Mouse (Mus musculus): Measurements from ENCODE around the gene Rhbg. TPM values are rescaled to one million over a fixed set of nuclear protein-coding genes. Genes with fewer than 3 reads are reported as not detected.
A peak's percentile ranks its signal among the peaks of the same experiment; 100 is the strongest.

Rhbg gene
- polyA plus RNA-seq, 1 experiment from 2014 or later, result 0.19 TPM

GRCm38 (mm10) chr3:88227976-88228375 is 26.5 kb downstream of the Rhbg start:
- H3K4me1 ChIP-seq (replicated peaks), result no peaks in the 10 kb centered on the region
- no peak for ATAC-seq (ENCODE audit: insufficient number of reproducible peaks, low FRiP score)
- H3K9me3 ChIP-seq (replicated peaks), result no peaks in the 10 kb centered on the region
- no peaks in the 10 kb centered on the region for H3K36me3 ChIP-seq
- 68% methylated on average over 6 of the region's 6 CpGs for WGBS
- peaks cover 83% of the 10 kb centered on the region for H3K27me3 ChIP-seq (replicated peaks)
- no peak overlapping the region for H3K4me2 ChIP-seq
- no peak overlapping the region for H3K4me3 ChIP-seq
- H3K9ac ChIP-seq, result no peak overlapping the region
- no peak overlapping the region for H3K27ac ChIP-seq (ENCODE audit: poor library complexity, severe bottlenecking)

GRCm38 (mm10) chr3:88227260-88227659 is 27.2 kb downstream of the Rhbg start:
- no peaks in the 10 kb centered on the region for H3K36me3 ChIP-seq
- H3K4me2 ChIP-seq, result no peak overlapping the region
- no peak overlapping the region for H3K4me3 ChIP-seq
- WGBS, result 42% methylated on average over 4 of the region's 4 CpGs
- no peak overlapping the region for H3K27ac ChIP-seq (ENCODE audit: poor library complexity, severe bottlenecking)
- H3K27me3 ChIP-seq (replicated peaks), result peaks cover 83% of the 10 kb centered on the region
- H3K9ac ChIP-seq, result no peak overlapping the region
- no peaks in the 10 kb centered on the region for H3K9me3 ChIP-seq (replicated peaks)
- ATAC-seq (ENCODE audit: insufficient number of reproducible peaks, low FRiP score), result no peak
- H3K4me1 ChIP-seq (replicated peaks), result no peaks in the 10 kb centered on the region

GRCm38 (mm10) chr3:88226101-88226845 is 28.2 kb downstream of the Rhbg start:
- Histone ChIP-seq H3K4me1 (replicated peaks) (no peaks in the 10 kb centered on the region), H3K27me3 (replicated peaks) (peaks cover 85% of the 10 kb centered on the region), H3K9me3 (replicated peaks) (no peaks in the 10 kb centered on the region), H3K36me3 (no peaks in the 10 kb centered on the region), H3K4me3 (no peak overlapping the region), H3K27ac (ENCODE audit: poor library complexity, severe bottlenecking) (no peak overlapping the region), H3K4me2 (no peak overlapping the region), H3K9ac (no peak overlapping the region)
- ATAC-seq (ENCODE audit: insufficient number of reproducible peaks, low FRiP score), result no peak
- 77% methylated on average over 10 of the region's 10 CpGs for WGBS

GRCm38 (mm10) chr3:88224929-88225328 is 29.6 kb downstream of the Rhbg start:
- H3K9me3 ChIP-seq (replicated peaks), result no peaks in the 10 kb centered on the region
- no peak overlapping the region for H3K4me3 ChIP-seq
- H3K27me3 ChIP-seq (replicated peaks), result peaks cover 82% of the 10 kb centered on the region
- no peak overlapping the region for H3K4me2 ChIP-seq
- no peak overlapping the region for H3K9ac ChIP-seq
- ATAC-seq (ENCODE audit: insufficient number of reproducible peaks, low FRiP score), result no peak
- H3K4me1 ChIP-seq (replicated peaks), result no peaks in the 10 kb centered on the region
- WGBS, result 50% methylated on average over 2 of the region's 2 CpGs
- no peaks in the 10 kb centered on the region for H3K36me3 ChIP-seq
- H3K27ac ChIP-seq (ENCODE audit: poor library complexity, severe bottlenecking), result no peak overlapping the region

- Histone ChIP-seq H3K9me3 (replicated peaks) (no peaks in the 10 kb centered on the region), H3K27me3 (replicated peaks) (peaks cover 83% of the 10 kb centered on the region), H3K9ac (no peak overlapping the region), H3K27ac (ENCODE audit: poor library complexity, severe bottlenecking) (no peak overlapping the region), H3K4me1 (replicated peaks) (no peaks in the 10 kb centered on the region), H3K36me3 (no peaks in the 10 kb centered on the region), H3K4me3 (no peak overlapping the region), H3K4me2 (no peak overlapping the region)
- ATAC-seq (ENCODE audit: insufficient number of reproducible peaks, low FRiP score), result no peak
- 75% methylated on average over 6 of the region's 6 CpGs for WGBS
Observed at GRCm38 (mm10) chr3:88222446-88222845, 32.1 kb downstream of the Rhbg start.

GRCm38 (mm10) chr3:88221519-88222390 is 32.8 kb downstream of the Rhbg start:
- Histone ChIP-seq H3K27me3 (replicated peaks) (peaks cover 90% of the 10 kb centered on the region), H3K4me1 (replicated peaks) (no peaks in the 10 kb centered on the region), H3K36me3 (no peaks in the 10 kb centered on the region), H3K9ac (no peak overlapping the region), H3K9me3 (replicated peaks) (no peaks in the 10 kb centered on the region), H3K27ac (ENCODE audit: poor library complexity, severe bottlenecking) (no peak overlapping the region), H3K4me3 (no peak overlapping the region), H3K4me2 (no peak overlapping the region)
- no peak for ATAC-seq (ENCODE audit: insufficient number of reproducible peaks, low FRiP score)
- WGBS, result 48% methylated on average over 12 of the region's 12 CpGs

- H3K27ac ChIP-seq (ENCODE audit: poor library complexity, severe bottlenecking), result no peak overlapping the region
- no peak overlapping the region for H3K4me2 ChIP-seq
- H3K9ac ChIP-seq, result no peak overlapping the region
- WGBS, result under 1% methylated on average over 6 of the region's 6 CpGs
- peaks cover 5% of the 10 kb centered on the region for H3K4me1 ChIP-seq (replicated peaks)
- no peak for ATAC-seq (ENCODE audit: insufficient number of reproducible peaks, low FRiP score)
- peaks cover 94% of the 10 kb centered on the region for H3K27me3 ChIP-seq (replicated peaks)
- no peaks in the 10 kb centered on the region for H3K9me3 ChIP-seq (replicated peaks)
- no peaks in the 10 kb centered on the region for H3K36me3 ChIP-seq
- H3K4me3 ChIP-seq, result no peak overlapping the region
Observed at GRCm38 (mm10) chr3:88220842-88221241, 33.7 kb downstream of the Rhbg start.

GRCm38 (mm10) chr3:88219940-88220339 is 34.6 kb downstream of the Rhbg start:
- 20% methylated on average over 9 of the region's 9 CpGs for WGBS
- peaks cover 94% of the 10 kb centered on the region for H3K27me3 ChIP-seq (replicated peaks)
- H3K9ac ChIP-seq, result no peak overlapping the region
- H3K4me3 ChIP-seq, result no peak overlapping the region
- no peaks in the 10 kb centered on the region for H3K36me3 ChIP-seq
- H3K4me2 ChIP-seq, result no peak overlapping the region
- no peak for ATAC-seq (ENCODE audit: insufficient number of reproducible peaks, low FRiP score)
- H3K9me3 ChIP-seq (replicated peaks), result no peaks in the 10 kb centered on the region
- peaks cover 14% of the 10 kb centered on the region for H3K4me1 ChIP-seq (replicated peaks)
- no peak overlapping the region for H3K27ac ChIP-seq (ENCODE audit: poor library complexity, severe bottlenecking)

- H3K4me2 ChIP-seq, result no peak overlapping the region
- no peaks in the 10 kb centered on the region for H3K36me3 ChIP-seq
- WGBS, result 61% methylated on average over 1 of the region's 2 CpGs
- no peak overlapping the region for H3K27ac ChIP-seq (ENCODE audit: poor library complexity, severe bottlenecking)
- no peak for ATAC-seq (ENCODE audit: insufficient number of reproducible peaks, low FRiP score)
- no peak overlapping the region for H3K4me3 ChIP-seq
- peaks cover 22% of the 10 kb centered on the region for H3K4me1 ChIP-seq (replicated peaks)
- no peaks in the 10 kb centered on the region for H3K9me3 ChIP-seq (replicated peaks)
- peaks cover 94% of the 10 kb centered on the region for H3K27me3 ChIP-seq (replicated peaks)
- no peak overlapping the region for H3K9ac ChIP-seq
Observed at GRCm38 (mm10) chr3:88217679-88218078, 36.8 kb downstream of the Rhbg start.

- Histone ChIP-seq H3K27ac (ENCODE audit: poor library complexity, severe bottlenecking) (no peak overlapping the region), H3K4me2 (no peak overlapping the region), H3K36me3 (no peaks in the 10 kb centered on the region), H3K4me3 (no peak overlapping the region), H3K9me3 (replicated peaks) (no peaks in the 10 kb centered on the region), H3K9ac (no peak overlapping the region), H3K4me1 (replicated peaks) (peaks cover 22% of the 10 kb centered on the region), H3K27me3 (replicated peaks) (peaks cover 94% of the 10 kb centered on the region)
- WGBS, result 12% methylated on average over 7 of the region's 7 CpGs
- ATAC-seq (ENCODE audit: insufficient number of reproducible peaks, low FRiP score), result no peak
Observed at GRCm38 (mm10) chr3:88216534-88217326, 37.8 kb downstream of the Rhbg start.

- WGBS, result 2% methylated on average over 6 of the region's 6 CpGs
- Histone ChIP-seq H3K27ac (ENCODE audit: poor library complexity, severe bottlenecking) (no peak overlapping the region), H3K36me3 (no peaks in the 10 kb centered on the region), H3K4me2 (peak overlapping the region; percentile 66), H3K9me3 (replicated peaks) (no peaks in the 10 kb centered on the region), H3K4me1 (replicated peaks) (peaks cover 22% of the 10 kb centered on the region), H3K4me3 (peak overlapping the region; percentile 38), H3K9ac (no peak overlapping the region), H3K27me3 (replicated peaks) (peaks cover 94% of the 10 kb centered on the region)
- ATAC-seq (ENCODE audit: insufficient number of reproducible peaks, low FRiP score), result no peak
Observed at GRCm38 (mm10) chr3:88216116-88216515, 38.4 kb downstream of the Rhbg start.
